Mouse (Mus musculus): ENCODE measurements at regions not wholly inside any gene's neighbourhood (a gene's known extent, or its start where the extent isn't known, plus 50 kb on each side); places are given as distances from the start of the nearest gene placed in this dataset.

GRCm38 (mm10) chr5:70387318-70387717 is 455.1 kb downstream of the Gabrg1 start:
- in situ Hi-C loops (cut with MboI; ENCODE audit: low sequenced_read_pairs in 2 of 2, unreplicated experiment in 2 of 2) = loop anchor here in 1 of 2 experiments (25.0 kb wide), 1 partner anchor 100 kb away; no protein-coding TSS in a partner anchor
- Histone ChIP-seq H3K4me3 (ENCODE audit: insufficient read depth in 1 of 2, low read depth in 1 of 2, low read length in 2 of 2, poor library complexity in 1 of 2, severe bottlenecking in 1 of 2) (no peak overlapping the region), H3K27ac (ENCODE audit: insufficient read depth, low read depth, low read length, poor library complexity, severe bottlenecking) (no peak overlapping the region), H3K9ac (ENCODE audit: insufficient read depth, low read depth, low read length, poor library complexity, severe bottlenecking) (no peak overlapping the region), H3K9me3 (ENCODE audit: control insufficient read depth, insufficient read depth, low read depth, low read length) (no peaks in the 10 kb centered on the region), H3K4me1 (ENCODE audit: control insufficient read depth in 2 of 2, insufficient read depth in 2 of 2, low read length in 2 of 2, poor library complexity in 1 of 2) (no peaks in the 10 kb centered on the region), H3K36me3 (ENCODE audit: control insufficient read depth, insufficient read depth, low read length, poor library complexity, severe bottlenecking) (no peaks in the 10 kb centered on the region)
- DNase-seq (ENCODE audit: low read depth, low spot score) = no peak
- TF ChIP-seq MAFK (IDR thresholded peaks at IDR 0.05; ENCODE audit: insufficient read depth, low read depth, low read length) (no peak), HCFC1 (IDR thresholded peaks at IDR 0.05; ENCODE audit: borderline replicate concordance, insufficient read depth, low read length) (no peak), ZC3H11A (IDR thresholded peaks at IDR 0.05; ENCODE audit: borderline replicate concordance, low read depth, low read length) (no peak), ZNF384 (IDR thresholded peaks at IDR 0.05; ENCODE audit: low read depth, low read length) (no peak), CHD2 (IDR thresholded peaks at IDR 0.05; ENCODE audit: low read depth, low read length) (no peak)
